Mouse (Mus musculus) heart, adult 2 months (tissue): ENCODE measurements around the gene Gab2.

Experiments used
- EP300 ChIP-seq: fragments of 200-500 bp; IDR thresholded peaks from 2 replicates; pipeline ENCODE4 v1.6.1; 2011; ENCODE audit warnings: low read depth, low read length, control low read depth; ENCODE audit not compliant: insufficient read depth
- POLR2A ChIP-seq: fragments of 200-500 bp; IDR thresholded peaks from 2 replicates; pipeline ENCODE4 v1.6.1; 2011; ENCODE audit warnings: mild to moderate bottlenecking, low read depth, low read length, control low read depth; ENCODE audit not compliant: insufficient read depth

DNA sequence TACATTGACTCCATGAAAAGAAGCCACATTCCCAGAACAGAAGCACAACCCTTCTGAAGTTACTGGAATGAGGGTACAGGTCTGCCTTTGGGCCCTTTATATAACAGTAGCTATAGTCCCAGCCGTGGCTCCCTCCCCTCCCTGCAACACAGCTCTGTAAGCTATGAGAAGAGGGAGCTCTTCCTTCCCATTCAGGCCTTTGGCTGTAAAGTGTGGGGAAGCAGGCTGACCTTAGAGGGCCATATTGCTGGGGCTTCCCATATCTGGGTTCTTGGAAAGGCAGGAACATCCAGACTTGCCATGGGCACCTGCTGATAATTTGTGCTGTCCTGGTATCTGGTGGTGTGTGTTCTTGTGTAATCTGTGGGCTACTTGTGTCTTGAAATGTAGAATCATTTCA is 226.2 kb downstream of the Gab2 start:
- TF ChIP-seq POLR2A (no peak), EP300 (no peak)
